Mouse (Mus musculus) liver, embryonic 14.5 days (tissue): ENCODE measurements around the gene Dennd4a.

ENCODE experiments used
- CTCF ChIP-seq: IDR thresholded peaks from 2 replicates; pipeline ENCODE4 v1.5.1; 2016; ENCODE audit warnings: antibody characterized with exemption, low read depth, control low read depth
- EP300 ChIP-seq: IDR thresholded peaks from 2 replicates; pipeline ENCODE4 v1.6.1; 2016; ENCODE audit warnings: antibody characterized with exemption, low read depth

- TF ChIP-seq EP300 (no peak), CTCF (no peak)
These were observed 128.1 kb downstream of the Dennd4a start for GRCm38 (mm10) chr9:64939281-64939680.
